Mouse (Mus musculus): ENCODE data around the gene Pde4d.
"Not testable (repeated sequence)": the region's sequence is repeated elsewhere in the genome, so short reads cannot be mapped to it uniquely, and the experiment has no call there.

Pde4d gene

DNA sequence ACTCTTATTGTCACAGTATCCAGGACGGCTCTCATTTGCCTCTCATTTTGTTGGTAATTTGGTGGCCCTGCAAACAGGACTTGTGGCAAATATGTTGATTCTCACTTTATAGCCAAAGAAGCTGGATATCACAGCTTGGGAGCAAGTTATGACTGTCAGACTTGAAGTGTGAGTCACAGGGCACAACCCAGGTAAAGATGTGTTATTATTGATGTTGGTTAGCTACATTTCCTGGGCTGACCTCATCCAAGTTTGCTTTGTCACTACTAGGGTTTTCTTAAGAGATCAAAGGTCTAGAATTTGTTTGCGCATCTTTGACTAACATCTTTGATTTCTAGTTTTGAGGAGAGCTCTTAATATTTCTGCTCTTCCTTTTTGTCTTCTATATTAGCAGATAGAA, 1393.2 kb downstream of the Pde4d start:
- DNase-seq: no peak

DNA sequence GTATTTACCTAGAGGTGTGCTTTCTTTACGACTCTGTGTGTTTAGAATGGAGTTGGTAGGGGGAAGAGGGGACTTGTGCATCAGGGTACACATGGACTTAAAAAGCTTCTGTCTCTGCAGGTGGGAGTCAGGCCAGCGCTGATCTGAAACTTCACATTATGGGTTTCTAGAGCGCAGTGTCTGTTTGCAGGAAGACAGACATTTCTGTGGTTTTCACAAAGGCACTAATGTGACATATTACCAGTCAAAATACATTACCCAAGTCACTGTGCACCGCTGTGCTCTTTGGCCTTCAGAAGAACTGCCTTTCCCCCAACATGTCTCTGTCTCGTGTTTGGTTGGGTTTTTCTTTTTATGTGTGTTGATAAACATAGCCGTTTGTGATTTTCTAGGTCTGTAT, 1395.1 kb downstream of the Pde4d start:
- DNase-seq: no peak

DNA sequence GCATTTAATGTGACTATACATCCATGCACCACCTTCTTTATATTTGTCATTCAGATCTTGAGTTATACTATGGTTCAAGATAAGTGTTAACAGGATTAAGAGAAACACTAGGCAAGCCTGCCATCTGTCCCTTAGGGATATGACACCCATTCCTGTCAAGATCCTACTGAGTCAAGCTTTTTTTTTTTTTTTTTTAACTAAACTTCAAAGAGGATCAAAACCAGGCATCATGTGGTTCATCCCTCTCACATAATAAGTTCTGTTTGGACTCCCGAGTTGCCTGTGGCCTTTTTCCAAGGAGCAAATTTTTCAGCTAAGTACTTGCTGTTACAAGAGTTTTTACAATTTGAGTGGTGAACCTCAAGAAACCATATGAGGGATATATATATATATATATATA, 1414.1 kb downstream of the Pde4d start:
- DNase-seq: no peak

DNA sequence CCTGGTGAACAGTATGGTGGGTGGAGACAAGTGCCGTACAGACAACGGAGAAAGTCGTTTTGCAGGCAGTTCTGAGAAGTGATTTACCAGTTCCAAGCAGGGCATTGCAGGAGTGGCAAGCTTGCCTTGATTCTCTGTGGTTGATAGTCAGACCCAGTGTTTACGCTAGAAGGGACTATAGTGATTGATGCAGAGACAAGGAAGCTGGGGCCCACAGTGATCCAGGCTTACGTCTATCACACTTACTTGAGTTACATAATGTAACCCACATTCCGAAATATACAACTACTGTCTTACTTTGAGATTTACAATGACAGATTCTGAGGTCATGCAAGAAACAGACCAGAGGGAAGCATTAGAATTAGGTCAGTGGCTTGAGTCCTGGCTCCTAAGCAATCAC, 1414.6 kb downstream of the Pde4d start:
- DNase-seq: no peak

DNA sequence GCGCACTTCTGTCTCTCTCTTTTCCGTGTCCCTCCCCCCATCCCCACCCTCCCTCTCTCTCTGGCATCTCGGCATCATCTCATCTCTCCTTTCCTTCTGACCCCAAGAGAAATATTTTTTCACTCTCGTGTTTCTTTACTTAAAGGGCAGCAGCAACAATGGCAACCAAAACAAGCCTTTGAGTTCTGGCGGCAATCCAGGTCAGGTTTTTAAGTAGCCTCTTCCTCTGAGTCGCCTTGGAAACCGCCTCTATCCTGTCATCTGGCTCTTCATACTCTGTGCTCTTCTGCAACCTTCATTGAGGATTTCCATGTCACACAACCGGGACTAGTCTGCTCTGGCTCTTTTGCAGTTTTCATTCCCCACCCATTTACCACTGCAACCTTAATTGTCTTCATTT, 1430.6 kb downstream of the Pde4d start:
- no peak for DNase-seq

DNA sequence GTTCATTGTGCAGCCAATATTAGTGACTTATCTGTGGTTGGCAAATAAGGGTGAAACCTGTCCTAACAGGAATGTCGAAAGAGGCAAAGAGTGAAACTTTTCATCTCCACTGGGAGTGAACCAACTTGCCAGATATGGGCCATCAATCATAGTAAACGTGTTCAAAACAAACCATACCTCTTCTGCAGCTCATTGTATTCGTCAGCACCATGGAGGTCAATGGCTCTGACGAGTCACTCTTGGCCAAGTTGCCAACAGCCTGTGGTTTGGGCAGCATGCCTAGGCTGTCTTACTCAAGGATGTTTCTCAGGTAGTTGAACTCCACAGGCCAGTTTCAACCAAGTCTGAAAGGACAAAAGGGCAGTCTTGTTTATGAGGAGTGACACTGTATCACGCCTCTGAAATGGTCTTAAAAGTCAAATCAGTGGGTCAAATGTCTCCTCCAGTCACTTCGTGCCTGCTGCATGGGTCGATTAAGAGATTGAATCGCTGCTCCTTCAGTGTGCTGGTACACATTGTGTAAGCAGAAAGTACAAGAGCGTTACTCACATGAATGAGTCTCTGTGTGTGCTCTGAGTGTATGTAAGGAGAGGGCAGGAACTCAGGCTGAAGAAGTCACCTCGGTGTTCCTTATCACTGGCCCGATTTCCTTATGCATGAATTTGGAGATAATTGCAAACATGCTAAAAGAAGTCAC, 1431.6 kb downstream of the Pde4d start:
- DNase-seq: peak; percentile 78 to 84

DNA sequence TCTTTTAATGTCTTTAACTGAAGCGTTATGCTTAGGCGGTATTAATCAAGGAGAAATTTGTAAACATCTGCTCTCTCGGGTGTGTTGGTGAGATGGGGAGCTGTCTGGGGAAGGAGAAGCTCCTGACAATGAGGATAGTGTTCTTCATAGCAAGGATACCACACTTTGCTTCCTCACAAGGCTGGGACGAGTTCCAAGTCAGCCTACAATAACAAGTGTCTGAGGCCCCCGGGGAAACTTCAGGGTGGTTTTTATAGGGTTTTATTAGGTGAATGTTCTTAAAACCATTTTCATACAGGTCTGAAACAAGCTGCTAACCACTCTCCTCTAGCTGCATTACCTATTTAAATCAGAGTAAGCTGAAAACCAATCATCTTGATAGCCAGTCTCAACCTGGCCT, 1433.9 kb downstream of the Pde4d start:
- DNase-seq: no peak

DNA sequence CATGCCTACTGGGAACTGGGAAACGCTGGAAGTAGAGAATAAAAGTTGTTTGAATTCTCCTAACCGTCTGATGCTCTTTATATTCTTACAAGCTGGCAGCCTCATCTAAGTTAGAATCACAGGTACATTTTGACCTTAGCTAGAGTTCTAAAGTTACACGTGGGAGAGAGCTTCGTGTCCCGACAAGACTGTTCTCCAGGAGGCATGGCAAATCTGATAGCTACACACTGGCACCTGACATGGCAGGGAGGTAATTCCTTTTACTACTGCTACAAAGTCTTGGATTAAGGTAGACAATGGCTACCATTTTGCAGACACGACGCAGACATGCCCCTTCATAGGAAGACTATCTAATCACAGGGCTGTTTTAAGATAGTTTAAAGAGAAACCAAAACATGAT, 1435.1 kb downstream of the Pde4d start:
- no peak for DNase-seq

DNA sequence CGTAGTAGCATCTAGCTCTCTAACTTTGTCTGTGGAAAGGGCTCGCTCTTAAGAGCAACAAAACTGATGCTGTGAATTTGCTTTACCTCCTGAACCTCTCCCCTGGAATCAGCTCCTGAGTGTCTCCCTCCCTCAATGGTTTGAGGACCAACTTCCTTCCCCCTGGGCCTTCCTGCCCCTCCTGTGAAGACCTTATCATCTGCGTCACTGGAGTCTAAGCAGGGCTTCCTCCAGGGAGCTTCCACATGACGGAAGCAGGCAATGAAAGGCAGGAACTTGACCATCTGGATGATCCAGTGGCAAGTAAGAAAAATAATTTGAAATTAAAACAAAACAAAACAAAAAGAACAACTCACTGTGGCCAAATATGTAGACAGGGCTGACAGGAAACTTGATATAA, 1438.5 kb downstream of the Pde4d start:
- DNase-seq: peak in 1 of 2 experiments; percentile 11

DNA sequence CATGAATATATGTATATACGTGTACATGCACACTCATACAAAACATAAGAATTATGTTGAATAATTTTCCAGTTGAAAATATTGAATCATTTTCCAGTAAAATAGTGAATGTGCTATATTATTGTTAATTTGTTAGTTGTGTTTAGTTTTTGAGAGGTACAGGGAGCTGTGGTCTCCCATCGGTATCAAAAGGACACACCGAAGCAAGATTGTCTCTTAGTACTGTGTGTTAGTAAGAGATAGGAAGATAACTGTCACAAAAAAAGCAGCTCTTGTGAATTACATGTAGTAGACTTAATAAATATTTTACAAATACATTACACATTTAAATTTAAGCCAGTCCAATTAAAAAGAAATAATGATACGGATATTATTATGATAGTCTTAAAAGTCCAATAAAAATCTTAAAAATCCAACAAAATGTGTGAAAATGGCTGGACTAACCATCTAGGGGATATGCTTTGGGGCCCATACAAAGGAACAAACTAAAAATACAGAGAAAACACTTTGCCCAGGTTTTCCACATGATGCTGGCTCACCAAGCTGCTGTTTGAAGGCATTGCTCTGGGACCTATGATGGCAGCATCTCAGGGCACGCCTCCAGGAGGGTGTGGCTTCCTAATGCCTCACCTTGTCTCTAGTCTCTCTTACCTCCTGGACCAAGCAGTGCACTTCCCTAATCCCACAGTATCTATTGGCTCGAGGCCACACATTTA, 1441.6 kb downstream of the Pde4d start:
- DNase-seq: no peak

DNA sequence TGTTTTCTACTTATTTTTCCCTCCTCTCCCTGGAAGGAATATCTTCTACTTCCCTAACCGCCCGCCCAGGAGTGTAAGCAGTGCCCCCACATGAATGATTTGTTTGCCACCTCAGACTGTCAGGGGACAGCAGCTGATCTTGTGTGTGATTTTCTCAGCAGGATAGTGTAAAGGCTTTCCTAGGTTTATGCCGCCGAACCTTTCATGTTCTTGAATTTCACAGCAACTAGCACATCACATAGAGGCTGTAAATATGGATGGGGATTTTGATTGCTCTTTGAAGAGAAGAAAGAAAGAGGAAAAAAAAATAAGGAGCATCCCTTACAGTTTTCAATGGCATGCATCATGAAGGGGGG, 1442.1 kb downstream of the Pde4d start:
- no peak for DNase-seq

DNA sequence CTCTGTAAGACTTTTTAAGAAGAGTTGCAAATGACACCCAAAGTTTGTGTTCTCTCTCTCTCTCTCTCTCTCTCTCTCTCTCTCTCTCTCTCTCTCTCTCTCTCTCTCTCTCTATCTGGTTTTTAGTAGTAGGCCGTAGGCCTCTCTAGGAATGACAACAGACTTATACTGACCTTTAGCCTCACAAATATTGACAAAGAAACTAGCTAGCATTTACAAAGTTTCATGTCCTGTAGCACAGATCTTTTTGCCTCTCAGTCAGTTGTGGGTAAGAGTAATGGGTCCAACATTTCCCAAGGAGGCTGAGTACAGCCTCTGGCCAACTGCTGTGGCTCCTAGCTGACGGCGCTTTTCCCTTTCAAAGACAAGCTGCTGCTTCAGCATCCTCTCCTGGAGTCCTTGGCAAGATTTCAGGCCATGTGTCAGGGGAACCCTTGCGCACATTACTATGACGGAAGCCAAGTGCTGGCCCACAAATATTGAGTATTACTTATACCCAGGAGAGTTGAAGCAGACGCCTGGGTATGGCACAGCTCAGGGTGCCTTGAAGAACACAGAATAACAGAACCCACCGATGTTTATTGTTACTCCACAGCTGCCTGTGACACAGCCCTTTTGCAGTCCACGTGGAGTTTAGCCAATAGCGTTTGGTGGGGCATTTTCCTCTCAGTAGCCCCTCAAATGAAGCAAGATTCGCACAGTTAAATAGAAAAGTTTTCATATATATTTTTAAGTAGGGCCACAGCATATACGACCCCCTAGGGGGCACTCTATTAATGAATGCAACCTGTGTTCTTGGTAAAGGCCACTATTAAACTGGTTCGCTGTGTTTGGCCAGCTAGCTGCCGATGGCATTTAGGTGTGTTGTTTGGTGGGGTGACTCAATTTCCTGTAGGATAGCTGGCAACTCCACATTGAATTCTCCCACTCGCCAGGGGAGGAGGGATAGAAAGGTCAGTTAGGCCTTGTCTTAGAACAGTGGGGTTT, 1450.0 kb downstream of the Pde4d start:
- peak; percentile 30 to 51 for DNase-seq

DNA sequence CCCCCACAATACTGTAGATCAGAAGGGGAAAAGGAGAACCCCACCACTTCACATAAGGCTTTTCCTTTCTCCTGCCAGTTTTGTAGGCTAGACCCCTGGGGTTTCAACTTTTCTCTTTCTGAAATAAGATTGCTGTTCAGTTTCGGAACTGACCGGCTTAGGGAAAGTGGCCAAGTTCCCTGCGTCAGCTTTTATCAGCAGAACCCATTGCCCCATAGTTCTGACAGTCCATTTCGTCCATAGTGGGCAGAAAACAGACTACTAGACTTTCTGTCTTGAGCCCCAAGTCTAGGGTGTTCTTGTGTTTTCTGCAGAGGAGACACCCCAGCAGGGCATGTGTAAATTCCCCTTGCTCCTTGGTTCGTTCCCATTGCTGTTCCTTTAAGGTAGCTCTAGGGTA, 1452.1 kb downstream of the Pde4d start:
- no peak for DNase-seq

DNA sequence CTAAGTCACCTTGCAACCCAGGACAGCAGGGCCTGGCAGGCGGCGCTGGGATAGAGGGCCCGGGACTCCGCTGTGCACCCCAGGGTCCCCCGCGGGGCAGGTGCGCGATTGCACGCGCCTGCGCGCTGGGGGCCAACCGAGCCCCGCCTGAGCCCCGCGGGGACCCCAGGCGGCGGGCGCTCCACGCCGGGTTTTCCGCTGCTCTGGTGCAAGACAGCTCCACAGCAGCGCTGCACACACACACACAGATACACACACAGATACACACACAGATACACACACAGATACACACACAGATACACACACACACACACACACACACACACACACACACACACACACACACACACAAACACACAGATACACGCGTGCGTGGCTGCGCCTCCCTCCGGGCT, 1452.7 kb downstream of the Pde4d start:
- not testable (repeated sequence) for DNase-seq

DNA sequence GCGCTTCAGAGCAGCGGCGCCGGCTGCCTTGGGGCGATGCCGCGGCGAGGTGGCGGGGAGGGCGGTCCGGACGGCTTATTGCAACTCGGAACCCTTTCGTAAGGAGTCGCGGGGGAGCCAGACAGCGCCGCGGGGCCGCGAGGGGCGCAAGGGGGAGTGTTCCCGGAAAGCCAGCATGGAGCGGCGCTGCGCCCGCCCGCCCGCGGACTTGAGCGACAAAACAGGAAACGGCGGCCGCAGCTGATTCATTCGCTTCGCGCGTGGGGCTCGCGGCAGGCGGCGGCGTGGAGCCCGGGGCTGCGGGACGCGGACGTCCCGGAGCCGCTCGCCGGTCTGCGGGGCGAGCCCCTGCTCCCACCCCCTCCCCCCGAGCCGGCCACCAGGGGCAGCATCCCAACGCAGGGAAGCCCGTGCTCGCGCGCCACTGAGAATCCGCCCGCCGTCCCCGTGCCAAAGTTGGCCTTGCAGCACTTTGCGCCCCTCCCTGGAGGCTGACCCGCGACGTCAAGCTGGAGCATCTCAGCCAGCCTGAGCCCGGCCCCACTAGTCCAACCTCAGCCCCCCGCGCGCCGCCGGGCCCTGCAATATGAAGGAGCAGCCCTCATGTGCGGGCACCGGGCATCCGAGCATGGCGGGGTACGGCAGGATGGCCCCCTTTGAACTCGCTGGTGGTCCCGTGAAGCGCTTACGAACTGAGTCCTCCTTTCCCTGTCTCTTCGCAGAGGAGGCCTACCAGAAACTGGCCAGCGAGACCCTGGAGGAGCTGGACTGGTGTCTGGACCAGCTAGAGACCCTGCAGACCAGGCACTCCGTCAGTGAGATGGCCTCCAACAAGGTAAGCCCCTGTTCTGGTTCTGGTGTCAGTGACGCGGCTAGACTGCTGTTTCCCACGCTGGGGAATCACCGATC, 1453.4 kb downstream of the Pde4d start:
- DNase-seq: peak in 1 of 2 experiments; percentile 25

DNA sequence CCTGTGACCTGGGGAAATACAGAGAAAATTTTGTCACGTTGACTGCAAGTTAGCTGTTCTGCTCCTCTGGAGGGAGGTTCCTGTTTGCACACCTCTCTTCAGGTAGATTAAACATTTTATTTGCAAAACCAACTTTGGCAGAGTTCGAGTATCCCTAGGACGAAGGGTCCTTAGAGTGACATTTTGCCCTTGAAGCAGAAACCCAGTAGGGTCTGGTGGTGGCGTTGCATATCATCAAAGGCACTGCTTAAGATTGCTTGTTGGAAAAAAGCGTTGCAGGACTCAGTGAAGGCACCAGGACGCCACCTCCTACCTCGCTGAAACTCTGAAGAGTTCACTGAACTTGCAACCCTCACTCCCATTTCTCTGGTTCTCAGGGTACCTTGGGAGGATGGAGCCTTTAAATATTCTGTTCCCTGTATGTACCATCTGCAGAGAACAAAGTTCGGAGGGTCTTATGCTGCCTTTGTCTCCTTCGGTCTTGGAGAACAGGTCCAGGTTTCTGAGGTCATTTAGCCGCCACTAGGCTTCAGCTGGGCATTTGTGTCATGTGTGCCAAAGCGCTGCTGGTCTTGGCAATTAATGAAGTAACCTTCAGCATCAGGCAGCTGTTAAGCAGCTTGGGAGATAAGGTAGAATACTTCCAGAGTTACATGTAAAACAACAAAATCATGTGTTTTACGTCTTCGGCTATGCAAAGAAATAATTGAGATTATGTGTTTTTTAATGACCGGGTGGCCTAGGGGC, 1454.2 kb downstream of the Pde4d start:
- no peak for DNase-seq

DNA sequence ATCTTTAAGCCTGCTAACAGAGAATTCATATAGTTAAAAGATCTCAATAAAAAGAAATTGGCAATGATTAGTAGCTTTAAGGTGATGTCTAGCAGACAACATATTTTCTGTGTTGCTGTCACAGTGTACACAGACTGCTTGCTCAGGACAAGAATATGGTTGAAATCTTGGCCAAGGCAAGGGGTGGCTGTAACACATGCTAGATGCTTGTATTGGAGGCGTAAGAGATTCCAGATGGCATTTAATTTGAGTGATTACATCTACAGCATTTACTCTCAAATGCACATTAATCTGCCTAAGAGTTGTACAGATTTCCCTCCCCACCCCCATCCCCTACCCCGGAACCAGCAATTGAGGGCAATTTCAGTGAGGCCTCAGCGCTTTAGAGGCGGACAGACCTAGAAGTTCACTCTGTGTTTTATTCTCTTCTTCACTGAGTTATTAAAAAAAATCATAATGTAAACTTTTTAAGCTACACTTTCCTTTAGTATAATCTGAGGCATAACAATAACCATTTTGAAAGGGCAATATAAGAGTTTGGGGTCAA, 1456.7 kb downstream of the Pde4d start:
- DNase-seq: no peak

DNA sequence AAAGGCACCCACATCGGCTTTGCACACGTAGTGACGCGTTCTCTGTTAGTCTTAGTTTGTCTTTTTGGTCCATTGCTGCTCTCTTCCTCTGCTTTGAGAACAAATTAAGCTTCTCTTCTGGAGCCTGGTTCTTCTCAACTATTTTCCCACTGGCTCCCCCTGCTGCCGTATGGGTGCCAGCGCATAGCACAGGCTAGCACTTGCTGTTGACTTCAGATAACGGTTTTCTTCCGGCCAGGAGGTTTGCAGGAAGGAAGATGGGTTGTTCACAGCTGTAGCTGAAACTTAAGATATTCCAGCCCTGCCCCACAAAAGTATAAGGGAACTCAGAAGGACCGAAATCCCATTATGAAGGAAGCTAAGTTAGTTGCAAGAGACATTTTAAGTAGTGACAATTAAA, 1457.9 kb downstream of the Pde4d start:
- DNase-seq: peak; percentile 43 to 76

DNA sequence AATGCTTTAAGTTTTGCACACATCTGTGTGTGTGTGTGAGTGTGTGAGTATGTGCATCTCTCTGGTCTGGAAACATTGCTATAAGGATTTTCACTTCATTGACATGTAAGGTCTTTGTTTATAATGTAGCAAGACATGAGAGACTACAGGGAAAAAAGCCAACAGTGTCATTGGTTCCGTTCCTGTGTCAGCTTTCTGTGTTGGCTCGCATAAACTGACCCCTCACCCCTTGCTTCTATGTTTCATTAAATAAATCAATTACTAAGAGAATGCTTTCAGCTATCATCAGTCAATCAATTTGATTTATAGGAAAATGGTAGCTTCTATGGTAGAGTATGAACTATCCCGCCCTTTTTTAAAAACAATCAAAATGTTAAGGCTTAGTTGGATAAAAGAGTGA, 1458.6 kb downstream of the Pde4d start:
- DNase-seq: no peak

DNA sequence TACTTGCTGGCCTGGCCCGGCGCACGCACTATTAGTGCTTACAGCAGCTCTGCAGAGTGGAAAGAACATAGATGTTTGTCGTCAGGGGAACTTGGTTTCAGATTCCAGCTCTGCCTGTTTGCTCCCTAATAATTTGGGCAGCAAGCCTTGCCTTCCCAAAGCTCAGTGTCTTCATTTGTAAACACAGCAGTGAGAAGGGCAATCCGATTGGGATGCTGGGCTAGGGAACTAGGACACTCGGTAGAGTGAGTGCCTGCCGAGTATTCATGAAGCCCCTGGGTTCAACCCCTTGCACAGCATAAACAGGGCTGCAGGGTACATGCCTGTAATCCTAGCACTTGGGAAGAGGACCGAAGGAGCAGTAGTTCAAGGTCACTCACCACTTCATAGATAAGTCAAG, 1459.4 kb downstream of the Pde4d start:
- DNase-seq: no peak

DNA sequence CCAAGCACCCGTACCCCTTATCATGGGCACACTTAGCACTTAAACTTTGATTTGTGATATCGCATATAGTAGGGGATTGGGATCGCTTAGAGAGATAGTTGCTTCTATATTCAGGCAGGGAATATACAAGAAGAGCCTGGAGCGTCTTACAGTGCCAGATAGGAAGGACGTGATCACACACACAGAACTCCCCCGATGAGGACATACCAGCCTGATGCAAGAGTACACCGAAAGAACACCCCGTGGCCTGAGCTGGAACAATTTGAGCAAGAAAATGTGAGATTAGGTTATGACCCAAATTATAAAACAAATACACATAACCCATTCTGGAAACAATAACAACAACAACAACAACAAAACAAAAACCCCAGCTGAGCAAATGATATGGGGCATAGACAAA, 1461.2 kb downstream of the Pde4d start:
- DNase-seq: no peak

All from kidney, adult 8-10 months (tissue).